Mouse (Mus musculus): ENCODE measurements around the gene Nup153. TPM values are rescaled to one million over a fixed set of nuclear protein-coding genes. Genes with fewer than 3 reads are reported as not detected.

Nup153 gene
- total and polyA plus RNA-seq, 2 experiments = 25.0 to 28.8 TPM

GRCm38 (mm10) chr13:46752566-46753229 is 25.0 kb upstream of the Nup153 start:
- Histone ChIP-seq H3K79me2 (ENCODE audit: control insufficient read depth, insufficient read depth, low read length) (no peaks in the 10 kb centered on the region), H3K9ac (ENCODE audit: low read depth, low read length) (no peak overlapping the region), H3K27me3 (ENCODE audit: control insufficient read depth, insufficient read depth, low read length) (no peaks in the 10 kb centered on the region), H3K4me3 (ENCODE audit: insufficient read depth, low read depth, low read length) (no peak overlapping the region), H3K4me1 (ENCODE audit: control insufficient read depth, insufficient read depth, low read length) (no peaks in the 10 kb centered on the region; the same call in 1 of the 2 replicates), H3K27ac (replicated peaks; ENCODE audit: insufficient read depth, low read depth, low read length) (no peak overlapping the region), H3K36me3 (ENCODE audit: control insufficient read depth, insufficient read depth, low read length) (peaks cover 6% of the 10 kb centered on the region)
- DNase-seq (ENCODE audit: extremely low read depth, low read depth, low spot score) = no peak
- TF ChIP-seq CTCF (IDR thresholded peaks at IDR 0.05; ENCODE audit: low read depth, low read length) (no peak), POLR2A (IDR thresholded peaks at IDR 0.05; ENCODE audit: extremely low read depth, insufficient read depth, low read length) (no peak)
- 81% methylated on average over 13 of the region's 13 CpGs for WGBS

- Histone ChIP-seq H3K4me1 (ENCODE audit: control insufficient read depth, insufficient read depth, low read length) (no peaks in the 10 kb centered on the region; the same call in 1 of the 2 replicates), H3K9ac (ENCODE audit: low read depth, low read length) (no peak overlapping the region), H3K4me3 (ENCODE audit: insufficient read depth, low read depth, low read length) (no peak overlapping the region), H3K27me3 (ENCODE audit: control insufficient read depth, insufficient read depth, low read length) (no peaks in the 10 kb centered on the region), H3K27ac (replicated peaks; ENCODE audit: insufficient read depth, low read depth, low read length) (no peak overlapping the region), H3K36me3 (ENCODE audit: control insufficient read depth, insufficient read depth, low read length) (peaks cover 2% of the 10 kb centered on the region; the same call in 1 of the 2 replicates), H3K79me2 (ENCODE audit: control insufficient read depth, insufficient read depth, low read length) (no peaks in the 10 kb centered on the region)
- 54% methylated on average over 5 of the region's 5 CpGs for WGBS
- no peak for TF ChIP-seq POLR2A (IDR thresholded peaks at IDR 0.05; ENCODE audit: extremely low read depth, insufficient read depth, low read length)
- TF ChIP-seq CTCF (IDR thresholded peaks at IDR 0.05; ENCODE audit: low read depth, low read length) = no peak
- DNase-seq (ENCODE audit: extremely low read depth, low read depth, low spot score) = peak; percentile 26
Observed at GRCm38 (mm10) chr13:46748138-46748873, 20.6 kb upstream of the Nup153 start.

GRCm38 (mm10) chr13:46743821-46744220 is 16.1 kb upstream of the Nup153 start:
- H3K27me3 ChIP-seq (ENCODE audit: control insufficient read depth, insufficient read depth, low read length) = no peaks in the 10 kb centered on the region
- 86% methylated on average over 8 of the region's 8 CpGs for WGBS
- H3K4me3 ChIP-seq (ENCODE audit: insufficient read depth, low read depth, low read length) = no peak overlapping the region
- DNase-seq (ENCODE audit: extremely low read depth, low read depth, low spot score) = no peak
- H3K36me3 ChIP-seq (ENCODE audit: control insufficient read depth, insufficient read depth, low read length) = no peaks in the 10 kb centered on the region
- TF ChIP-seq CTCF (IDR thresholded peaks at IDR 0.05; ENCODE audit: low read depth, low read length) (no peak), POLR2A (IDR thresholded peaks at IDR 0.05; ENCODE audit: extremely low read depth, insufficient read depth, low read length) (no peak)
- H3K27ac ChIP-seq (replicated peaks; ENCODE audit: insufficient read depth, low read depth, low read length) = no peak overlapping the region
- no peaks in the 10 kb centered on the region for H3K79me2 ChIP-seq (ENCODE audit: control insufficient read depth, insufficient read depth, low read length)
- no peaks in the 10 kb centered on the region; the same call in 1 of the 2 replicates for H3K4me1 ChIP-seq (ENCODE audit: control insufficient read depth, insufficient read depth, low read length)
- no peak overlapping the region for H3K9ac ChIP-seq (ENCODE audit: low read depth, low read length)

- Histone ChIP-seq H3K4me1 (ENCODE audit: control insufficient read depth, insufficient read depth, low read length) (no peaks in the 10 kb centered on the region), H3K36me3 (ENCODE audit: control insufficient read depth, insufficient read depth, low read length) (no peaks in the 10 kb centered on the region), H3K27me3 (ENCODE audit: control insufficient read depth, insufficient read depth, low read length) (no peaks in the 10 kb centered on the region), H3K27ac (replicated peaks; ENCODE audit: insufficient read depth, low read depth, low read length) (no peak overlapping the region), H3K79me2 (ENCODE audit: control insufficient read depth, insufficient read depth, low read length) (no peaks in the 10 kb centered on the region), H3K9ac (ENCODE audit: low read depth, low read length) (no peak overlapping the region), H3K4me3 (ENCODE audit: insufficient read depth, low read depth, low read length) (no peak overlapping the region)
- WGBS = 78% methylated on average over 2 of the region's 2 CpGs
- no peak for TF ChIP-seq POLR2A (IDR thresholded peaks at IDR 0.05; ENCODE audit: extremely low read depth, insufficient read depth, low read length)
- no peak for TF ChIP-seq CTCF (IDR thresholded peaks at IDR 0.05; ENCODE audit: low read depth, low read length)
- no peak for DNase-seq (ENCODE audit: extremely low read depth, low read depth, low spot score)
Observed at GRCm38 (mm10) chr13:46742367-46742766, 14.6 kb upstream of the Nup153 start.

GRCm38 (mm10) chr13:46739426-46739825 is 11.7 kb upstream of the Nup153 start:
- Histone ChIP-seq H3K36me3 (ENCODE audit: control insufficient read depth, insufficient read depth, low read length) (no peaks in the 10 kb centered on the region), H3K4me3 (ENCODE audit: insufficient read depth, low read depth, low read length) (no peak overlapping the region), H3K4me1 (ENCODE audit: control insufficient read depth, insufficient read depth, low read length) (no peaks in the 10 kb centered on the region; the same call in 1 of the 2 replicates), H3K9ac (ENCODE audit: low read depth, low read length) (no peak overlapping the region), H3K79me2 (ENCODE audit: control insufficient read depth, insufficient read depth, low read length) (no peaks in the 10 kb centered on the region), H3K27ac (replicated peaks; ENCODE audit: insufficient read depth, low read depth, low read length) (no peak overlapping the region), H3K27me3 (ENCODE audit: control insufficient read depth, insufficient read depth, low read length) (no peaks in the 10 kb centered on the region)
- DNase-seq (ENCODE audit: extremely low read depth, low read depth, low spot score) = no peak
- TF ChIP-seq CTCF (IDR thresholded peaks at IDR 0.05; ENCODE audit: low read depth, low read length) = no peak
- WGBS = 79% methylated on average over 7 of the region's 7 CpGs

GRCm38 (mm10) chr13:46737482-46737881 is 9.7 kb upstream of the Nup153 start:
- DNase-seq (ENCODE audit: extremely low read depth, low read depth, low spot score) = no peak
- Histone ChIP-seq H3K27me3 (ENCODE audit: control insufficient read depth, insufficient read depth, low read length) (no peaks in the 10 kb centered on the region), H3K79me2 (ENCODE audit: control insufficient read depth, insufficient read depth, low read length) (no peaks in the 10 kb centered on the region), H3K4me1 (ENCODE audit: control insufficient read depth, insufficient read depth, low read length) (no peaks in the 10 kb centered on the region; the same call in 1 of the 2 replicates), H3K4me3 (ENCODE audit: insufficient read depth, low read depth, low read length) (no peak overlapping the region), H3K9ac (ENCODE audit: low read depth, low read length) (no peak overlapping the region), H3K36me3 (ENCODE audit: control insufficient read depth, insufficient read depth, low read length) (no peaks in the 10 kb centered on the region), H3K27ac (replicated peaks; ENCODE audit: insufficient read depth, low read depth, low read length) (no peak overlapping the region)
- TF ChIP-seq CTCF (IDR thresholded peaks at IDR 0.05; ENCODE audit: low read depth, low read length) (no peak), POLR2A (IDR thresholded peaks at IDR 0.05; ENCODE audit: extremely low read depth, insufficient read depth, low read length) (no peak)
- 74% methylated on average over 4 of the region's 4 CpGs for WGBS

All from liver, adult 2 months (tissue).